Mouse (Mus musculus) layer of hippocampus, postnatal 25 days (tissue): ENCODE results near the gene 5730596B20Rik. TPM values are rescaled to one million over a fixed set of nuclear protein-coding genes. Genes with fewer than 3 reads are reported as not detected.

Experiments
- DNase-seq, 2 experiments: peaks; one replicate each; pipeline ENCODE4 v3.0.0; 2022; ENCODE audit warnings: mixed read lengths in 2 of 2, low spot score in 1 of 2; ENCODE audit errors: extremely low spot score in 1 of 2
- total RNA-seq, 2 experiments: library from RNA; stranded (reverse); gene quantifications; 2 replicates each; pipeline ENCODE4 v1.2.3; 2021

The 5730596B20Rik gene
- total RNA-seq, 2 experiments from 2014 or later, result not detected

DNA sequence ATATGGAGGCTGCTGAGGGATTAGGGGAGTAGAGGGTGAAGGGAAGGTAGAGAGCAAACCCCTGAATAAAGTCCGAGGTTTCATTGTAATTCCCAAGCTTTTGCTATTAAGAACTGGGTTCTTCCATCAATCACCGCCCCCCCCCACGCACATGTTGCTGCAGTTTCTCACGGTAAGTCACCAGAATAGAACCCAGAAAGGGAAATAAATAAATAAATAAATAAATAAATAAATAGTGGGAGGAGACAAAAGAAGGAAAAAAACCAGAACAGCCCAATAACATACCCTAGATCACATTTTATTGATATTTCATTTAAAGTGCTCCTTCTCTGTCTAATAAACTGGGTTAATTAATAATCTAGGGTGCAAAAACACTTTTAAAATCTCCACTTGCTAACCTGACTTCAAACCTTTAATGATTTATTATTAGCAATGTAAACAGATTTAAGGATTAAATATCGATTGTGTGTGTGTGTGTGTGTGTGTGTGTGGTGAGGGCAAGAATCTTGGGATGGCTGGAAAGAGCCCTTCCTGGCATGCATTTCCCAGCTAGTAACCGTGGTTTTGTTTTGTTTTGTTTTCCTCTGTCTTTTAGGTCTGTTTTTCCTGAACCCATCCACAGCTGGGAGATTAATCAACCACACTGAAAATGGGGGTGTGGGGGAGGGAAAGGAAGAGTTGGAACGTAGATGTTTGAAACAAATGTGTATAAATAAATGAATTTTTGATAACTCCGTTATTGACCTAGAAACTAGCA lies 15.8 kb upstream of the 5730596B20Rik start:
- no peak for DNase-seq

DNA sequence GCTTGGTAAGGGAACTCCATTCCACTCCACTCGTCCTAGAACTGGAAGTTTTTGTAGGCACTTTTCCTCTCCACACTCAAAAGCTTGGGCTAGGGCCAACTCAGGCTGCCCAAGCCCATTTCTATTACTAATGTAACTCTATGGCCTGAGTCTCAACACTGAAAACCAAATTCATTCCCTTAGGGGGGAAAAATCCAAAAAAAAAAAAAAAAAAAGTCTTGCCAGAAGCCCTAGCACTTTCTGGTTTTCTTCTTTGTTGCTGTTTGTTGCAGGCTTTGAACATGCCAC lies 15.3 kb upstream of the 5730596B20Rik start:
- DNase-seq, result no peak

DNA sequence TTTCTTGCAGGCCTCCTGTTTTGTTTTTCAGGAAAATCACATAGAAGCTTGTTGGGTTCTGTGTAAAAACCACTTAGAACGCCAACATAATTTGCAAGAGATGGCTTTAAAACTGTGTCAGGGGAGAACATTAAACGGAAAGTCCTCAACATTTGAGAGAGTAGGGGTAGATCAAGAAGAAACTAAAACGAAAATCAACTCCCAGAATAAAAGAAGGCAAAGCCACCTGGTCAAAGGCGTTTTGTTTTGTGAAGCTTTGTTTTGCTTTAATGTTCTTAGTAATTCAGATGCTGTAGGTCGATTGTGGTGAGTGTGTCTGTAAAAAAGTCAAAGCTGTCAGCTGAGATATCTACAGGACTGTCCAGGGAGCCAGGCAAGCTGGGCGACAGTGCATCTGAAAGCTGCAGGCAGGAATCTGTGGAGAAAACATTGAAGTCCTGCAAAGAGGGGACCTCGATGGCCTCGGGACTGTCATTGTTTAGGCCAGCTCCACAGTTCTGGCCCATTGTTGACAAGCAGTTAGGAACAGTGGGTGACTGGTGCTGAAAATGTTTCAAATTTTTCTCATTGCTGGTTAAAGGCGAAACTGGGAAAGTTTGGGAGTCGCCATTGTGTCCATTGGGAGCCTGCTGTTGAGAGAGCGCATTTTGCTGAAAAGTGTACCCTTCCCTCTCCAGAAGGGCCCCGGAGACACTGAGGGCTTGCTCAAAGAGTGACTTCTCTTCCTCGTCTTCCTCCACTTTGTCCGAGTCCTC lies 14.5 kb upstream of the 5730596B20Rik start:
- no peak for DNase-seq

DNA sequence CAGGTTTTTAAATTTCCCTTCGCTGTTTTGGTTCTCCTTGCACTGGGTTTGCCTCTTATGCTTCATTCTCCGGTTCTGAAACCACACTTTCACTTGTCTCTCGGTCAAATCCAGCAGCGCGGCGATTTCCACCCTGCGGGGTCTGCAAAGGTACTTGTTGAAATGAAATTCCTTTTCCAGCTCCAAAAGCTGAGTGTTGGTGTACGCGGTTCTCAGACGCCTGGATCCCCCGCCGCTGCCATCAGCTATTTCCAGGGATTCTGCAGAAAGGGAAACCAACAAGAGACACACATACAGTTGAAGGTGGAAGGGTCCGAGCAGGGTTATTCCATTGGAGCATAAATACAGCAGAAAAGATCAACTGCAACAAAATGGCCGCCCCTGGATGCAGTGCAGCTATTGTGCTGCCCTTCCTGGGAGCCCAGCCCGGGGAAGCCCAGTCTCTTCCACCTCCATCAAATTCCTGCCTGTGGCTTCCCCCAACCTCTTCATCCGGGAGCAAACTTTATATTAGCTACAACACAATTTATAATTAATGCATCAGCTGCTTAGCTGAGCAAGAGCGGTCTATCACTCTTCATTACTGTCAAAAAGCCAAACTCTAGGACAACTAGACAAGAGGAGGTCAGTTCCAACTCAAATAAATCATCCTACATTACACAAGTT lies 13.8 kb upstream of the 5730596B20Rik start:
- no peak for DNase-seq

DNA sequence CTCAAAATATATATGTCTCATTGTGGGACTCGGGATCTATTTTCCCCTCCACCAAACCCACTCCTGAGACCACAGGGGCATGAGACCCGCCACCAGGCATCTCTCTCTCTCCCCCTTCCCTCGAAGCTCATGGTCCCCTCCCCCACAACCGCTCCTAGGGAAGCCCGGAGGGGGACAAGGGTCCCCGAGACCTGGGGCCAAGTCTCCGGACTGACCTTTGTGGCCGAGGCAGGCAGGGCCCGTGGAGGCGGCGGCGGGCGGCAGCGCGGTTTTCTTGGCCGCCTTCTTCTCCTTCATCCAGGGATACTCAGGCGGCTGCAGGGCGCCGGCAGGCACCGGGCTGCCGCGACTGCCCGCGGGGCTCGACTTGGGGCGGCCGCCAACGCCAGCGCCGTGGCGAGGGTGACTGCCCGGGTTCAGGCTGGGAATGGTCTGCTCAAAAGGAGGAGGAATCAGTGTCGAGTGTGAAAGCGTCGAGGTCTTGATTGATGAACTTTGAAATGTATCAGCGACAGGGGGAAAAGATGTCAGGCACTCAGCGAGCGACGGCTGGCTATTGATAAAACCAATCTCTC lies 13.2 kb upstream of the 5730596B20Rik start:
- DNase-seq, result no peak

DNA sequence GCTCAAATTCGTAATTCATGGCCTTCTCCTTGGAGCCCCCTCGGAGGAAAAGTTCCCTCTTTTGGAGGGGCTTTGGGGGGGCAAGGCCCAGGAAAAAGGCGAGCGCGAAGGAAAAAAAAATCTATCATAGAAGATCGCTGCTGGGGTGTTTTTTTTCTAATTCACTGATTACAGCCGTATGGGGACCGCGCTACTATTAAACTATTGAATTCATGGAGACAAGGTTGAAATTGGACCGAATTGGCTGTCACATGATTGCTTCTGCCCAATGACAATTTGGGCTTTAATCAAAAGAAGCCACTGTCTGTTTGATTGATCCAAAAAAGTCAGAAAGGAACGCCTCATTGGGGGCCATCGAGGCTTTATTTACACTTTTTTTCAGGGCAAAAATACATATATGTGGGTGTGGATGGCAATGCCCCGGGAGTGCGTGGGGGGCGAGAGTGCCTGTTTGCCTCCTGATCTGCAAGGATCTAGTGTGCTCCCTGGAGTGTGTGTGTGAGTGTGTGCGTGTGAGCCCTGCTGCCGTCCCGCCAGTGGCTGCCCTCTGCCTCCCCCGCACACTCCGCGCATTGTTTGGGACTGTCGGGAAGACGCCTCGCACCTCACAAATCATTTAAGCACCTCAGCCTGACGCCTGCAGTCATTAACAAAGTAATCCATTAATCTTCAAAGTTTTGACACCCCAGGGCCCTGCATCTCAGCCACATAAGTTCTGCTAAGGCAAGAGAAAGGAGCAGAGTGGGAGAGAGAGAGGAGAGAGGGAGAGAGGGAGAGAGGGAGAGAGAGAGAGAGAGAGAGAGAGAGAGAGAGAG lies 12.5 kb upstream of the 5730596B20Rik start, which contains the start of gene Hoxa2:
TSS of gene Hoxa2 (minus strand) at position 206 of the 815 bp plus-strand sequence.
- DNase-seq, result no peak

DNA sequence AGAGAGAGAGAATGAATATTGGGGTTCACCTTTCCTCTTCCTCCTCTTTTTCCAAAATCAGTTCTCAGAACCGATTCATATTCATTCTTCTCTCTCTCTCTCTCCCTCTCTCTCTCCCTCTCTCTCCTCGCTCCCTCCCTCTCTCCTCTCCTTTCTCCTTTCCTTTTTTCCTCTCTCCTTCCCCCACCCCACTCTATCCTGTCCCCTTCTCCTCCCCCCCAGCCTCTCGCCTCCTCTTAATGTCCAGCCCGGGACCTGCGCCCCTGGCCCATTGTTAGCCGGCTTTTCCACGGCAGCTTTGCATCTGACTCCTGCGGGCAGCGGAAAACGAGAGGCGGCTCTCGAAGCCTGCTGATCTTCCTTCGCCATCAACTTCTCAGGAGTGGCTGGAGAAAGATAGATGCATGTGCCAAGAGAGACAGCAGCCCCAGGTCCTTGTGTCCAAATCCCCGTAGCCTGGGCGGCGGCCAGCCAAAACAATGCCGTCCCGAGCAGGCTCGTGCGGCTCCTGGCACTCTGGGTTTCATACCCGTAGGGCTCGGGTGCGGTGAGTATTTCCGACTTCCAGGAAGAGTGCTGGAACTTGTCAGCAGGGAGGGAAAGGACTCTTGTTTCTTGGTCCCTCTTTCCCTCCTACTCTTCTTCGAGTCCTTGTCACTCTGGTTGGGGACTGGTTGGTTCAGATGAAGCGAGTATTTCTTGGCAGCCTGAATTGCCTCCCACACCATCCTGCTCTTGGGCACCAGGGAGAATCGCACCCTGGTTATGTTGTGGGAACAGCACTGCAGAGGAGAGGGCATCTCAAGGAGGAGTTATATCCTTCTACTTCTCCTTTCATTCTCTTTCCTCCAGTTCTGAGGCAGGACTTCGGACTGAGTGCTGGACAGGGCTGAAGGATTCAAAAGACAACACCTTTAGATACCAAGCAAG lies 11.6 kb upstream of the 5730596B20Rik start:
- DNase-seq, result no peak

DNA sequence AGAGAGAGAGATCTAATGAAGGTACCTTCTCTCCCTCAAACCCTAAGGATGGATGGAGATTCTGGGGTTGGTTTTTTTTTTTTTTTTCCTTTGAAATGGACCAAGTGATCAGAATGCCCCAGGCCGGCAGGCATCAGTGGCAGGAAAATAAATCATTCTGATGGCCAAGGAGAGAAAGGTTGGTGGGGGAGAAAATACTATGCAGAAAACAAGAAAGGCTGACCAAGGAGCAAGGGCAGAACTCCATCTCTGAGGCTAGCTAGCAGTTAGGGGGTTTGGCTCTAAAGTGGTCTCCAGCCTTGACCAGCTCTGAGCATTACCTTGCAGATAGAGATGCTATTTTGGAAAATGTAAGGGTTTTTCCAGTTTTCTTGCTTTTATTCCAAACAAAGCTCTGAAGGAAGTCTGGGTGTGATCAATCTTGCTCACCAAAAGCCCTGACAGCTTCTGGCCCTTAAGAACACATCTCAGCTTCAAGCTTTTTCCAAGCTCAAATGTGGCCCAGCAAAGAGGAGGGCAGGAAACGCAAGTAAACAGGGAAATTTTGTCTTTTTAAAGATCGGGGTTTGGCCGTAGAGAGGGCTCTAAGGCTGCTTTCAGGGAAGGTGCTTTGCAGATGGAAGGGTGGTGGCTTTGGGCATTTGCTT lies 10.7 kb upstream of the 5730596B20Rik start:
- DNase-seq, result no peak

DNA sequence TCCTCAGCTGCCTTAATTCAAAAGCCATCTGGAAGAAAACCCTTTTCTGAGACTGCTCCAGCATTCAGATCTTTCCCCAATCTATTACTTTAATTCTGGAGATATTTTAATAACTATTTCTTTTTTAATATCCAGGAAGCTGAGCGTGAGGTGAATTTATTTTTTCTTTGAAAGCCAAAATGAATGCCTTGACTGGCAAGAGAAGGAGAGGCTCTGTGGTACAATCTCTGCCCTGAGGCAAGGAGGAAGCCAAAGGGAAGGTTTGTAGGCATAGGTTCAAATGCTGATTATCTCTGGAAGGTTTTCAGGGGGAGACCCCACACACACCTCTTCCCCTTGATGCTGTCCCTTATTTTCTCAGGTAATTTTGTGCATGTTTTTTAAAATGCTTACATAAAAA lies 10.1 kb upstream of the 5730596B20Rik start:
- no peak for DNase-seq

DNA sequence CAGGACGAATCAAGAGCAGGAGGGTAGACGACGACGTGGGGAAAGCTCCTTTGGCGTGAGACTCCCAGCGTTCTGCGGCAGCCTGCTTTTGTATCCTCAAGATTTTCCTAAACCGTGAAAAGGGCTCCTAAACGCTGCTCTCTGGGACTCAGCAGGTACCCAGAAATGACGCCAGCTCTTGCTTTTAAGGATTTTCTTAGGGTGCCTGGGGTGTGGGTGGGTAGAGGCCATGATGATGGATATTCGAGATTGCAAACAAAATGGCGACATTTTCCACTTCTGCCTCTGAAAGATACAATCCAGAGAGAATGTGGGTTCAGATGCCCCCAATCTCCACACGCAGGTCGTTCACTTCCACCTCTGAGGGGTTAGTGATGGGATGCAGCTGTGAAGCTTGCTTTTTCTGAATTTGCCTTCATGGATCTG lies 9.5 kb upstream of the 5730596B20Rik start:
- no peak for DNase-seq

DNA sequence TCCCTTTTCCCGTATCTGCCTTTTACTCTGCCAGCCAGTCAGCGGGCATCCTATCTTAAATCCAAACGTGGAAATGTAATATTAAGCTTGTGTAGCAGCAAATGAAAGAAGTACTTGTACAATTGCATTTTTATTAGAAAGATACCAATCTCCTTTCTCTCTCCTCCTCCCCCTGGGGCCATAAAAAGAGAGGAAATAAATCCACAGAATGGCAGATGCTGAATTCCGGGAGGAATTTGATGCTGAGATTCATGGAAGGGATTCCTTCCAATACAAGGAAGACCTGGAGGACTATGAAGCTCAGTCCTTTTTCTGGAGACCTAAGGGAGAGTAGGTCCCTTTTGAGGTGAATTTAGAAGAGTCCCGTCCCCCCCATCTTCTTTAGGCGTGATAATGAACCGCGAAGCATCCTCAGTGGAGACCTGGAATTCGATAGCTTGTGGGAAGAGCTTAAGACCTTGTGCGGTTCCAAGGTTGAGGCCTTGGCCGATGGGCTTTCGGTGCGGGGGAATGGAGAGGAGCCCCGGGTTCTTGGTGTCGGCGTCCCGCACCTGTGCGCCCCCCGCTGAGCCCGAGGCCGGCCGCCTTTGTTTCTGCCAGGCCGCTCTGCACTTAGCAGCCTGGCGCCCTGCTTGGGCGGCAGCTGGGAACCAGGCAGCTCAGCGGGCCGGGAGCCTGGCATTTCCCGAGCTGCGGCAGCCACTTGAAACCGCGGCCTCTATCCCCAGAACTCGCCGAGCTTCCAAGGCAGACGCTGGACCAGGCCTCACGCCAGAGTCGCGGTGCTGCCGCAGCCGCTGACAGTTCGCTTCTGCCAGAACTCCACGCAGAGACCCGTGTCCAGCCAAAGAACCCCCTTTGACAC lies 8.9 kb upstream of the 5730596B20Rik start:
- no peak for DNase-seq

DNA sequence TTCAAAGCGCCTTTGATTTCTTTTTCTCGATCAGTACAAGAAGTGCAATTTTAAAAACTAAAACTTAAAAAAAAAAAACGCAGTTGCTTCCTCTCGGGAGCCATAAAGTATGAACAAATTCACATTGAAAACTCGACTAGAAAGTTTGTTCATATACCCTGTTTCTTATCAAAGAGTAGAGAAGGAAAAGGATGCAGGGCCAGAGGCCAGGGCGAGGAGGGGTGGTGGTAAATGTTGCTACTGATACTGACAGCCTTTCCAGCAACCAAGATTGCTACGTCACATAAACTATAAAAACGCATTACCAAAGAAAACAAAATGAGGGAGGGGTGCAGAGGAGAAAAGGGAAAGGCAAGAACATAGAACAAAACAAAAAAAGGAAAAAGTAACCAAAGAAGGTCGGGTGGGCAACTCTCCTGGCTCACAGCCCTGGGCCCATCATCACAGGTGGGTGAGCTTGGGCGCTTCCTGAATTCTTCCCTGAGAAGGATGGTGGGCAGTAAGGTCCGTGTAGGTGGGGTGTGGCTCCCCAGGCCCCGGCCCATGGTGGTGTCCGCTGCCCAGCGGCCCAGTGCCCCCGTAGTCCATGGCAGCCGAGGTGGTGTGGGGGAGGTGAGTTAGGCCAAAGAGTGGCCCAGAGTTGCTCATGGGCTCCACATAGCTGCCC lies 7.7 kb upstream of the 5730596B20Rik start:
- no peak for DNase-seq

DNA sequence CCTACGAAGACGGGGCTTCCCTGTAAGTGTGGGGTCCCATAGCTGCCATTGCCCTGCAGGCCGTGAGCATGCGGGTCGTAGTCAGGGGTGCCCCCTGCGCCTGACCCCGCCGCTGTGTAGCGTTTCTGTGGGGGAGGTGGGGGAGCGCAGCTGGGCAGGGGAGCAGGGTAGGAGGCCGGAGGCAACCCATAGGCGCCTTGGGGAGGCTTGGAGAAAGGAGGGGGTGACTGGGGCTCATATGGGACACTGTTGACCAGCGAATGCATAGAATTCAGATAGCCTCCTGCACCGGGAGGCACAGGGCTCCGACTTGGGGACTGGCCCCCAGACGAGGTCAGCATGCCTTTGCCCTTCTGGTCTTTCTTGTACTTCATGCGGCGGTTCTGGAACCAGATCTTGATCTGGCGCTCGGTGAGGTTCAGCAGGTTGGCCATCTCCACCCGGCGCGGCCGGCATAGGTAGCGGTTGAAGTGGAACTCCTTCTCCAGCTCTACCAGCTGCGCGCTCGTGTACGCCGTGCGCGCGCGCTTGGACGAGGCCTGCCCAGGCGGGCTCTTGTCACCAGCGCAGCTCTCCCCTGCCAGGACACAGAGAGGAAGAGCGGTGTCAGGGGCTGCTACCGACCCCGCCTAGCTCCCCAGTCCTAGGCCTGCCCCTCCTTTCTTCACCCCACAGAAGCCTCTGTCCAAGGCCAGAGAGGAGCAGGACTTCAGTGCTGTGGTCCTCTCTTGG lies 7.0 kb upstream of the 5730596B20Rik start:
- DNase-seq, result no peak

DNA sequence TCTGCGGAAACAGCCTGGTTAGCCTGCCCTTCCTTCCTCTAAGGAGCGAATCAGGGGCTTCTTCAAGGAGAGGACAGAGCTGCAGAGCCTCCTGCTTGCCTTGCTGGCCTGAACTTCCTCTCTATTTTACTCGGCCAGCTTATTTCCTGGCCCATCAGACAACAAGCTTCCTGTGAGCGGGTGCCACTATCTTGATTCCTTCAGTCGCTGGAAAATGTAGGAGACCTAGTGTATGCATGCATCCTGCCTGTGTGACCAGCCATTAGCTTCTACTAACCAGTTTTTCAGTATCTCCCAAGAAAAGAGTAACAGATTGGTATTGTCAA lies 6.4 kb upstream of the 5730596B20Rik start:
- no peak for DNase-seq

DNA sequence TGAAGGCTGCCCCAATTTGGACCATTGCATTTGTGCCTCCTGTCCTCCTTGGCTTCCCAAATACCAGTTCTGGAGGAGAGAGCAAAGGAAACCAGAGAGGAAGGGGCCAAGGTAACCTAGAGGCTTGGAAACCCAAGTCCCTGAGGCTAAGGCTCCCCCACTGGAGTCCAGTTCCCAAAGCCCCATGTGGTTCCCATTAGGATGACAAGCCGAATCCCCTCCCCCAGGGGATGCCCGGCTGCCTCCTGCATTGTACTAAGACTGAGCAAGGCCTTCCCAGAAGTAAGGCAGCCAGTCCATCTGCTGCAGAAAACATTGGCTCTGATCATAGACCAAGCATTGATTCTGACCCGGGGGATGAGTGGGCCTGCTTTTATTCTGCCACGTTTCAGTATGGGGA lies 6.0 kb upstream of the 5730596B20Rik start:
- DNase-seq, result no peak

DNA sequence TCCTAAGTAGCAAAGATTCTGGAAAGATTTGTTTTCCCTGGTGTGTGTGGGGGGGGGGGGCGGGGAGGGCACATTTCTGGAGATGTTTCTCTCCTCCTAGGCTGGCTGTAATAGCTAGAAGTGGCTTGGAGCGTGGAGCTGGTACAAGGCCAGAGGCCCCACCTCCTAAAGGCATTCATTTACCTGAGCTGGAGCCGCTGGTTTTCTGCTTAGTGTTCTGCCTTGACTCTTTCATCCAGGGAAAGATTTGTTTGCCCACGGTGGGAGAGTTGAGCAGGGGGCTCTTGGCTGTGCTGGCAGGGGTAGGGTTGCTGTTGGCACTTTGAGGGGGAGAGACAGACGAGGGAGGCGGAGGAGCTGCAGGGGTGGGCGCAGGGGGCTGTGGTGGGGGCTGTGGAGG lies 5.4 kb upstream of the 5730596B20Rik start:
- no peak for DNase-seq

DNA sequence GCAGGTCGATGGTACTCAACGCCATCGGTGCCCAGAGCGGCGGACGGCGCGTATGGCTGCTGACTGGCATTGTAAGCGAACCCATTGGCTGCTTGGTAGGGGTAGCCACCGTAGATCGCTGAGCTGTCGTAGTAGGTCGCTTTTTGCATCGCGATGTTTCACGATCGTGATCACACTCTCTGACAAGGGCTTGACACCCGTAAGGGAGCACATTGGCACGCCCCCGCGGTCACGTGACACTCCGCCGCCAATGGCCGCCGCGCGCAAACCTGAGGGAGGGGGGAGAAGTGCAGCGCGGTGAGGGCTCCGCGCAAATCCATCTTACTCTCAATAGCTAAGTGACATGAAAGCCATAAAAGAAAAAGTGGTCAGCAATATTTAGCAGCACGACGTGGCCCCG lies 4.8 kb upstream of the 5730596B20Rik start:
- DNase-seq, result no peak
